ENCODE assay signal across 12 mouse cellular contexts in the genomic region with DNA sequence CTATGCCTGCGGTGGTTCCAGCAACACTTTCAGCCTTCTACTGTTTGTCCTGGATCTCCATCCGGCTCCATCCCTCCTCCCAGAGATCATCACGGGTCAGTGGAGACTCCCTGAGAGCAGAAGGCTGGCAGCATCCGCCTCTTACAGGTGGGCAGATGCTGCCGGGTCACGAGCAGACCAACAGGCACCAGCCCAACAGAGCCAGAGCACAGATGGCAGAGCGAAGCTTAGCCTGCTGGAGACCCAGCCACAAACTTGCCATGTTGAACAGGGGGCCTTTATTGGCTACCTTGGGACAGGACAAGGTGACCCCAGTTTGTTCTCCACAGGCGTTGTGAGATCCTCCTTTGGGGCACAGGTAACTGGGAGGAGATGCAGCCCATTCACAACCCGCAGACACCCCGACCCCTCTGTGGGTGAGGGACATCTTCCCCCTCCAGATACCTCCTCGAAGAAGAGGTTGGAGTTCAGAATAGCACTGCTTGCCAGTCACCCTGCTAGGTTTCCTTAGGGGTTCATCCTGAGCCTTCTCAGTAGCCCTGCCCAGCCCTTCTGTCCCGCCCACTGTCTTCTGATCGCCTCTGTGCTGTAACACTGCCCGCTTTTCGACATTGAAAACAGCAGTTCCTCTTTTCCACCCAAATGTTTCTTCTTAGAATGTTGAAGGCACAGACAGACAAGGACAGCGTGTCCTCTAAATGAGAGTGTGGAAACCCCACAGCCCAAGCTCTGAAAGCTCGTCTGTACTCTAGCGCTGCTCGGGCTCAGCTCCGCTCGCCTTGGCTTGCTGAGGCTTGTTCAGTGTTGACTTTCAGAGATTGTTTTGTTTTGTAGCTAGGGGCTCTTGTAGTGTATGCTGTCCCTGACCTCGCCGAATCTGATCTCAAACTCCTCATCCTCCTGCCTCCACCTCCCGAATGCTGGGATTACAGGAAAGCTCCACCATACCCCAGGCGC. TPM values are rescaled to one million over a fixed set of nuclear protein-coding genes. Genes with fewer than 3 reads are reported as not detected.
DNase-seq lines count a peak whose midpoint lies in the region; ATAC-seq lines count a peak whose summit lies in the region.
"Had no signal": no experiment of that assay in that cellular context is flagged by ENCODE, and none has a peak within 500 bp of the region (broad histone marks: within the 10 kb centered on the region; RNA-seq: fewer than 3 reads in every experiment).

No protein-coding gene starts in this region.

- DNase-seq in heart, postnatal 10 days: no peak
- DNase-seq in embryonic facial prominence, embryonic 10.5 days (ENCODE audit: low spot score): no peak
- no peak for DNase-seq in adrenal gland, adult 2 months
- DNase-seq in MN1 (ENCODE audit: low spot score): no peak
- no peak for DNase-seq in layer of hippocampus, adult 11-12 months (ENCODE audit: low spot score)
- DNase-seq: kidney, adult 9 months; lung, adult 2 months; right cerebral cortex, postnatal 25 days had no signal

- 0 out of 2 replicates have a peak overlapping the region, but pooled peaks have one; percentile 2 for H3K27ac ChIP-seq in heart, embryonic 15.5 days
- H3K27ac ChIP-seq in neural tube, embryonic 12.5 days: no peak overlapping the region
- no peak overlapping the region for H3K27ac ChIP-seq in neural tube, embryonic 15.5 days (replicated peaks)
- 0 out of 2 replicates have a peak overlapping the region, but pooled peaks have one; percentile 16 for H3K27ac ChIP-seq in embryonic facial prominence, embryonic 10.5 days (replicated peaks)

- no peak for ATAC-seq in heart, embryonic 15.5 days (replicated peaks; ENCODE audit: insufficient number of reproducible peaks, insufficient read depth, low FRiP score, low read depth)
- no peak for ATAC-seq in neural tube, embryonic 12.5 days (ENCODE audit: low FRiP score, low read depth)
- no peak for ATAC-seq in neural tube, embryonic 15.5 days (ENCODE audit: low FRiP score)

- no peak overlapping the region for H3K4me2 ChIP-seq in heart, embryonic 15.5 days
- no peak overlapping the region for H3K4me2 ChIP-seq in neural tube, embryonic 12.5 days (replicated peaks)
- H3K4me2 ChIP-seq in neural tube, embryonic 15.5 days: no peak overlapping the region

- H3K9me3 ChIP-seq in heart, embryonic 15.5 days (replicated peaks): no peaks in the 10 kb centered on the region
- no peaks in the 10 kb centered on the region for H3K9me3 ChIP-seq in neural tube, embryonic 12.5 days
- H3K9me3 ChIP-seq in neural tube, embryonic 15.5 days (replicated peaks): no peaks in the 10 kb centered on the region
- no peaks in the 10 kb centered on the region for H3K9me3 ChIP-seq in embryonic facial prominence, embryonic 10.5 days

- 0 out of 2 replicates have a peak, but pooled peaks cover 5% of the 10 kb centered on the region for H3K4me1 ChIP-seq in heart, embryonic 15.5 days (replicated peaks)
- H3K4me1 ChIP-seq in neural tube, embryonic 12.5 days: peaks cover 41% of the 10 kb centered on the region
- peaks cover 12% of the 10 kb centered on the region for H3K4me1 ChIP-seq in neural tube, embryonic 15.5 days
- H3K4me1 ChIP-seq in embryonic facial prominence, embryonic 10.5 days: peaks cover 45% of the 10 kb centered on the region

- no peak overlapping the region for H3K9ac ChIP-seq in heart, embryonic 15.5 days
- H3K9ac ChIP-seq in neural tube, embryonic 12.5 days: 0 out of 2 replicates have a peak overlapping the region, but pooled peaks have one; percentile 21
- no peak overlapping the region for H3K9ac ChIP-seq in neural tube, embryonic 15.5 days (replicated peaks)

- H3K4me3 ChIP-seq in heart, embryonic 15.5 days: no peak overlapping the region
- no peak overlapping the region for H3K4me3 ChIP-seq in neural tube, embryonic 12.5 days
- no peak overlapping the region for H3K4me3 ChIP-seq in neural tube, embryonic 15.5 days (replicated peaks)
- no peak overlapping the region for H3K4me3 ChIP-seq in embryonic facial prominence, embryonic 10.5 days

- intact Hi-C loops in heart, postnatal 10 days (cut with DNase I): no loop called here

- H3K36me3 ChIP-seq in heart, embryonic 15.5 days: peaks cover 12% of the 10 kb centered on the region; the same call in 1 of the 2 replicates
- H3K36me3 ChIP-seq in neural tube, embryonic 12.5 days: peaks cover 16% of the 10 kb centered on the region
- H3K36me3 ChIP-seq in neural tube, embryonic 15.5 days: peaks cover 28% of the 10 kb centered on the region
- peaks cover 39% of the 10 kb centered on the region for H3K36me3 ChIP-seq in embryonic facial prominence, embryonic 10.5 days (replicated peaks)

- WGBS in heart, embryonic 15.5 days: 72% methylated on average over 25 of the region's 25 CpGs
- 83% methylated on average over 25 of the region's 25 CpGs for WGBS in neural tube, embryonic 12.5 days
- 82% methylated on average over 25 of the region's 25 CpGs for WGBS in neural tube, embryonic 15.5 days
- WGBS in embryonic facial prominence, embryonic 10.5 days: 80% methylated on average over 25 of the region's 25 CpGs

- H3K27me3 ChIP-seq in heart, embryonic 15.5 days: peaks cover 11% of the 10 kb centered on the region
- no peaks in the 10 kb centered on the region for H3K27me3 ChIP-seq in neural tube, embryonic 12.5 days (replicated peaks)
- peaks cover 11% of the 10 kb centered on the region; the same call in 1 of the 2 replicates for H3K27me3 ChIP-seq in neural tube, embryonic 15.5 days (replicated peaks)
- H3K27me3 ChIP-seq in embryonic facial prominence, embryonic 10.5 days (replicated peaks; ENCODE audit: low read depth, poor library complexity, severe bottlenecking): peaks cover 39% of the 10 kb centered on the region

RNA-seq across cellular contexts. Expression of a gene that starts 21.4 kb away (rescaled TPM):
- polyA plus RNA-seq in heart, embryonic 15.5 days (2015; fragmentation: Nextera tagmentation; extraction: Ambion mirVana): 16.2 and 20.8 TPM in 2 replicates
- total RNA-seq in heart, postnatal 10 days (2021): 10 to 100 TPM; 14.8 to 19.9 TPM
- polyA plus RNA-seq in neural tube, embryonic 12.5 days (2016; fragmentation: Nextera tagmentation; extraction: Ambion mirVana): 19.7 and 20.3 TPM in 2 replicates
- 22.0 and 22.8 TPM in 2 replicates for polyA plus RNA-seq in neural tube, embryonic 15.5 days (2015; fragmentation: Nextera tagmentation; extraction: Ambion mirVana)
- polyA plus RNA-seq in embryonic facial prominence, embryonic 10.5 days (2016; fragmentation: Nextera tagmentation; extraction: Ambion mirVana): 18.2 and 18.4 TPM in 2 replicates
- 10 to 100 TPM; 20.0 to 29.2 TPM for total RNA-seq in adrenal gland, adult 2 months (2021)
- 12.0 and 16.2 TPM in 2 replicates for polyA plus RNA-seq in adrenal gland, adult 2 months (2012; rRNA removed)

RNA-seq across cellular contexts. Expression of a gene that starts 21.8 kb away (rescaled TPM):
- 6.6 and 11.4 TPM in 2 replicates for polyA plus RNA-seq in heart, embryonic 15.5 days (2015; fragmentation: Nextera tagmentation; extraction: Ambion mirVana)
- total RNA-seq in heart, postnatal 10 days (2021): 10 to 100 TPM; 10.9 TPM
- polyA plus RNA-seq in neural tube, embryonic 12.5 days (2016; fragmentation: Nextera tagmentation; extraction: Ambion mirVana): 8.6 and 9.7 TPM in 2 replicates
- polyA plus RNA-seq in neural tube, embryonic 15.5 days (2015; fragmentation: Nextera tagmentation; extraction: Ambion mirVana): 11.7 TPM in 2 replicates
- 10.1 and 10.3 TPM in 2 replicates for polyA plus RNA-seq in embryonic facial prominence, embryonic 10.5 days (2016; fragmentation: Nextera tagmentation; extraction: Ambion mirVana)
- total RNA-seq in adrenal gland, adult 2 months (2021): 10 to 100 TPM; 23.7 to 27.9 TPM
- 26.5 and 34.7 TPM in 2 replicates for polyA plus RNA-seq in adrenal gland, adult 2 months (2012; rRNA removed)

RNA-seq across cellular contexts. Expression of a gene that starts 45.9 kb away (rescaled TPM):
- polyA plus RNA-seq in heart, embryonic 15.5 days (2015; fragmentation: Nextera tagmentation; extraction: Ambion mirVana): 24.6 and 46.4 TPM in 2 replicates
- total RNA-seq in heart, postnatal 10 days (2021): 10 to 100 TPM; 11.9 to 17.4 TPM
- polyA plus RNA-seq in neural tube, embryonic 12.5 days (2016; fragmentation: Nextera tagmentation; extraction: Ambion mirVana): 36.7 and 41.1 TPM in 2 replicates
- 45.5 and 80.6 TPM in 2 replicates for polyA plus RNA-seq in neural tube, embryonic 15.5 days (2015; fragmentation: Nextera tagmentation; extraction: Ambion mirVana)
- polyA plus RNA-seq in embryonic facial prominence, embryonic 10.5 days (2016; fragmentation: Nextera tagmentation; extraction: Ambion mirVana): 39.2 and 42.5 TPM in 2 replicates
- total RNA-seq in adrenal gland, adult 2 months (2021): 10 to 100 TPM; 15.6 to 26.2 TPM
- 14.8 and 15.0 TPM in 2 replicates for polyA plus RNA-seq in adrenal gland, adult 2 months (2012; rRNA removed)

RNA-seq across cellular contexts. Expression of a gene that starts 58.0 kb away (rescaled TPM):
- polyA plus RNA-seq in heart, embryonic 15.5 days (2015; fragmentation: Nextera tagmentation; extraction: Ambion mirVana): 0.10 and 0.16 TPM in 2 replicates
- not detected for total RNA-seq in heart, postnatal 10 days (2021)
- 0.96 and 1.0 TPM in 2 replicates for polyA plus RNA-seq in neural tube, embryonic 12.5 days (2016; fragmentation: Nextera tagmentation; extraction: Ambion mirVana)
- 0.34 and 0.44 TPM in 2 replicates for polyA plus RNA-seq in neural tube, embryonic 15.5 days (2015; fragmentation: Nextera tagmentation; extraction: Ambion mirVana)
- 0.06 and 0.07 TPM in 2 replicates for polyA plus RNA-seq in embryonic facial prominence, embryonic 10.5 days (2016; fragmentation: Nextera tagmentation; extraction: Ambion mirVana)
- total RNA-seq in adrenal gland, adult 2 months (2021): 1 to 10 TPM; 2.3 to 9.4 TPM
- 13.8 and 25.5 TPM in 2 replicates for polyA plus RNA-seq in adrenal gland, adult 2 months (2012; rRNA removed)
- polyA plus RNA-seq: stomach, embryonic 14.5 days had no signal

Comparison
In these comparisons a context has a peak if more than half of its experiments do, and no peak if none do; other contexts are left out.
1. H3K27ac ChIP-seq: peak in heart, embryonic 15.5 days (single experiment) and embryonic facial prominence, embryonic 10.5 days (single experiment); none in neural tube, embryonic 12.5 days (single experiment) and neural tube, embryonic 15.5 days (single experiment).